Mouse (Mus musculus) limb, embryonic 14.5 days (tissue): ENCODE data around the gene Tacc2. TPM values are rescaled to one million over a fixed set of nuclear protein-coding genes. Genes with fewer than 3 reads are reported as not detected.
A peak's percentile ranks its signal among the peaks of the same experiment; 100 is the strongest.

ENCODE experiments used
- ATAC-seq: fragments of 200-750 bp; cut with Nextera tagmentation; 2 replicates; pipeline ENCODE4 v1.8.0; 2017; ENCODE audit warnings: low read depth, moderate number of reproducible peaks, moderate TSS enrichment; ENCODE audit not compliant: low FRiP score
- DNase-seq: peaks from one replicate; pipeline ENCODE4 v3.0.0-alpha.2; 2015; ENCODE audit warnings: low spot score
- H3K27ac ChIP-seq: fragments of 300-500 bp; sonication (generic); replicated peaks from 2 replicates; pipeline ENCODE4 v1.5.1; 2014; ENCODE audit warnings: low read depth, mild to moderate bottlenecking, low read length, moderate library complexity, mixed read lengths
- H3K27me3 ChIP-seq: fragments of 300-500 bp; sonication (generic); 2 replicates; pipeline ENCODE4 v1.6.1; 2014; ENCODE audit warnings: low read length, mixed read lengths; ENCODE audit not compliant: control insufficient read depth, insufficient read depth
- H3K36me3 ChIP-seq: fragments of 300-500 bp; sonication (generic); 2 replicates; pipeline ENCODE4 v1.6.1; 2014; ENCODE audit warnings: mild to moderate bottlenecking, low read length, moderate library complexity, mixed read lengths; ENCODE audit not compliant: control insufficient read depth, insufficient read depth
- H3K4me1 ChIP-seq: fragments of 300-500 bp; sonication (generic); 2 replicates; pipeline ENCODE4 v1.6.1; 2014; ENCODE audit warnings: antibody characterized with exemption, low read length, mixed read lengths; ENCODE audit not compliant: control insufficient read depth, insufficient read depth
- H3K4me2 ChIP-seq: fragments of 300-500 bp; sonication (generic); replicated peaks from 2 replicates; pipeline ENCODE4 v1.6.1; 2014; ENCODE audit warnings: low read depth, mild to moderate bottlenecking, low read length, moderate library complexity; ENCODE audit not compliant: severe bottlenecking
- H3K4me3 ChIP-seq: fragments of 300-500 bp; sonication (generic); replicated peaks from 2 replicates; pipeline ENCODE4 v1.5.1; 2014; ENCODE audit warnings: low read length
- H3K9ac ChIP-seq: fragments of 300-500 bp; sonication (generic); 2 replicates; pipeline ENCODE4 v1.6.1; 2014; ENCODE audit warnings: mild to moderate bottlenecking, low read depth, low read length, moderate library complexity; ENCODE audit not compliant: severe bottlenecking
- H3K9me3 ChIP-seq: fragments of 300-500 bp; sonication (generic); 2 replicates; pipeline ENCODE4 v1.6.1; 2016; ENCODE audit warnings: low read length; ENCODE audit not compliant: control insufficient read depth
- POLR2A ChIP-seq: fragments of 200-500 bp; IDR thresholded peaks from 2 replicates; pipeline ENCODE4 v1.8.0; 2012; ENCODE audit warnings: inconsistent platforms, mild to moderate bottlenecking, moderate library complexity, borderline replicate concordance; ENCODE audit not compliant: insufficient read depth, insufficient read length; ENCODE audit errors: extremely low read depth
- WGBS: fragments of 180-500 bp; shearing (Covaris S2); extraction: QIAGEN DNeasy Blood & Tissue Kit; methylation state at CpG from one replicate; pipeline ENCODE4 v1.1.7; 2014; 5-methylcytosine and 5-hydroxymethylcytosine counted together
- polyA plus RNA-seq, 2 experiments: library from polyadenylated mRNA; depleted of rRNA in 1 of 2; stranded (reverse) in 1 of 2; unstranded in 1 of 2; fragments of >200 nt; fragmentation: Nextera tagmentation in 1 of 2; extraction: Ambion mirVana in 1 of 2; gene quantifications; 2 replicates each; pipeline versions ENCODE4 v1.2.1 to v1.2.3; 2012 to 2014

Gene Tacc2
- polyA plus RNA-seq, 2 experiments = 38.2 to 49.1 TPM

DNA sequence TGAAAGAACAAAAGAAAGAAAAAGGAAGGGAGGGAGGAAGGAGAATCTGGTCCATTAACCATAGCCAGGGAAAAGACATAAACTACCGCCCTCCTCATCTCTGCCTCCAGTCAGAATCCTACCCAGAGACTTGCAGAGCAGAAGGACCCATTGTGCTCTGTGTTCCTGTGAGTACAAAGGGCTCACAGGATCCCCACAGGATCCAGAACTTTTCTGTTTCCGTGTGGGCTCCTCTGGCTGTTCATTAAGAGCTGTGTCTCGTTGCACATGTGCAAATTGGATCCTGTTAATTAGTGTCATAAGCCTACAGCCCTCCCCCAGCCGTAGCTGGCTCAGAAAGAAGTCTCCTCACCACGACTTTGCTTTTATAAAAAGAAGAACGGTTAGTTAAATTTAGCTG, 155.7 kb downstream of the Tacc2 start:
- H3K4me3 ChIP-seq = no peak overlapping the region
- H3K27me3 ChIP-seq = no peaks in the 10 kb centered on the region
- DNase-seq (no peak), ATAC-seq (no peak)
- no peak overlapping the region for H3K27ac ChIP-seq
- H3K36me3 ChIP-seq = peaks cover 62% of the 10 kb centered on the region
- 49% methylated on average over 6 of the region's 6 CpGs for WGBS
- no peak for TF ChIP-seq POLR2A
- H3K9ac ChIP-seq = no peak overlapping the region
- no peaks in the 10 kb centered on the region for H3K4me1 ChIP-seq
- no peaks in the 10 kb centered on the region for H3K9me3 ChIP-seq
- no peak overlapping the region for H3K4me2 ChIP-seq

DNA sequence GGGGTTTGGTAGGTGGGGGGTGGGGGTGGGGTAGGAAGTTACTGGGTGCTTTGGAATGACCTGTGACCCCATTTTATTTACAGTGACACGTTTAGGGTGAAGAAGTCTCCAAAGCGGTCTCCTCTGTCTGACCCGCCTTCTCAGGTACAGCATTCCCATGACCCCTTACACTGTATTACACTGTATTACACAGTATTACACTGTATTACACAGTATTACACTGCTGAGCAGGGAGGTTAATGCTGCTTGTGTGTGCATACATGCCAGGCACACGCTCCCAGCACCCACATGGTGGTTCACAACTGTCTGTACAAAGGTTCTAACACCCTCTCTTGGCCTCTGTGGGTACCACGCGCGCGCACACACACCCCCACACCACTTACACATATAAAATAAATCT, 156.2 kb downstream of the Tacc2 start:
- ATAC-seq (no peak), DNase-seq (no peak)
- Histone ChIP-seq H3K4me2 (no peak overlapping the region), H3K4me1 (no peaks in the 10 kb centered on the region), H3K9me3 (no peaks in the 10 kb centered on the region), H3K27ac (no peak overlapping the region), H3K27me3 (no peaks in the 10 kb centered on the region), H3K36me3 (peaks cover 63% of the 10 kb centered on the region), H3K9ac (no peak overlapping the region), H3K4me3 (no peak overlapping the region)
- TF ChIP-seq POLR2A = no peak
- 91% methylated on average over 8 of the region's 8 CpGs for WGBS

DNA sequence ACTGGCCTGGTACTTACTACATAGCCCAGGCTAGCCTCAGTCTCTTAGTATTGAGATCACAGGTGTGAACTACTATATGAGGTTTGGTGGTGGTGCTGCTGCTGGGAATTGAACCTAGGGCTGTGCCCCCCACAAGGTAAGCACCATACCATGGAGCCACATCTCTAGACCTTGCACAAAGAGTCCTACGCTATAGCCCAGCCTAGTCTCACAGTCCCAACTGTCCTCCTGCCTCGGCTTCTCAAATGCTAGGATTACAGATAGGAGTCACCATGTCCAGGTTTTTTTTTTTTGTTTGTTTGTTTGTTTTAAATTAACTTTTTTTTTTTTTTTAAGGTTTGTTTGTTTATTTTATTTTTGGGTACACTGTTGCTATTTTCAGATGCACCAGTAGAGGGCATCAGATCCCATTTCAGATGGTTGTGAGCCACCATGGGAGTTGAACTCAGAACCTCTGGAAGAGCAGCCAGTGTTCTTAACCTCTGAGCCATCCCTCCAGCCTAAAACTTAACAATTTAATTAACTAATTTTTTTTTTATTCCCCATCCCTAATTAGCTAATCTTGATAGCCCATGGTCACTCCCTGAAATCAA, 157.1 kb downstream of the Tacc2 start:
- ATAC-seq (no peak), DNase-seq (no peak)
- Histone ChIP-seq H3K36me3 (peaks cover 56% of the 10 kb centered on the region), H3K9me3 (no peaks in the 10 kb centered on the region), H3K27ac (no peak overlapping the region), H3K9ac (no peak overlapping the region), H3K27me3 (no peaks in the 10 kb centered on the region), H3K4me3 (no peak overlapping the region), H3K4me1 (no peaks in the 10 kb centered on the region), H3K4me2 (no peak overlapping the region)
- 85% methylated on average over 2 of the region's 2 CpGs for WGBS
- no peak for TF ChIP-seq POLR2A

DNA sequence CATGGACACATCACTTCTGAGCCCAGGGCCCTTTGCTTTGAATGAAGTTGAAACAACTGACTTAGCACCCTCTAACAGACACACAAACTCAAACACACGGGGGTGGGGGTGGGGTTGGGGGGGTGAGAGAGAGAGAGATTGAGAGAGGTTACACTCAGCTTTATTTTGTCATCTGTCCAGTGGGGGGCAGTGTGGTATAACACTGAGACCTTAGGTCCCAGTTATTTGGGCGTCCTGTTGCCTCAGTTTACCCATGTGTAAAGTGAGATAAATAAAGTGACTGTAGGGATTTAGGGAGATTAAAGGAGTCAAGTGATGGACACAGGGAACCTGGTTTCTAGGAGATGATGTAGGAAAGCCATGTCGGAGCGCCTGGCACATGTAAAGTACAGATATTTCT, 163.9 kb downstream of the Tacc2 start:
- no peak for TF ChIP-seq POLR2A
- 80% methylated on average over 4 of the region's 4 CpGs for WGBS
- no peak for DNase-seq

DNA sequence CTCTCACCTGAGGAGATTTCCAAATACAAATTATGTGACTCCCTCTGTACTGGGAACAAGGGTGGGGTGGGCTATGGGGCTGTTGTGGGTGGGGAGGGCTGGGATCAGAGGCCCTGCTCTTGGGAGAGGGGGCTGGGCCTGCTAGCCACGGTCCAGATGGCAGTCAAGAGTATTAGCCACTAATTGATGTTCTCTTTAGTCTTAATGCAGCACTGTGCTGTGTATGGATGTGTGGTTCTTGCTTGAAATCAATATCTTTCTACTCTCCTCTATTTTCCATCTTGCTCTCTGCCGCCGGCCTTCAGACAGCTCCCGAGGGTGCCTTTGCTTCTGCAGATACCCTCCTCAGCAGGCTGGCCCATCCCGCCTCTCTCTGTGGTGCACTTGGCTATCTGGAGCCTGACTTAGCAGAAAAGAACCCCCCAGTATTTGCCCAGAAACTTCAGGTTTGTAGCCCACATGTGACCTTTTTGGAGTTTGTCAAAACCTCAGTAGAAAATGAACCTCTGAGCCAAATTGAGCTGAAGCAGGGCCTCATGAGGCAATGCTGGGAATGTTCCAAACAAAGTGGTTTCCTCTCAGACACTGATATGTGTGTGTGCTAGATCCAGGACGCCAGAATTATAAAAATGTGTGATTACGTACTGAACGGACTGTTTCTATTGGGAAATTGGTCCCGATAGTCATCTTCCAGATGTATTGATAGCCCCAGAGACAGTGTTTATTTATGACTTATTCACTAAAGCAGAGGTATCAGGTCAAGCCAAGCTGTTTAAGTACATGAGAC, 166.2 kb downstream of the Tacc2 start:
- peaks cover 90% of the 10 kb centered on the region for H3K36me3 ChIP-seq

More for the DNA sequence above, 163.9 kb downstream of the Tacc2 start:
- Histone ChIP-seq H3K27ac (no peak overlapping the region), H3K36me3 (peaks cover 90% of the 10 kb centered on the region), H3K4me2 (no peak overlapping the region), H3K27me3 (no peaks in the 10 kb centered on the region), H3K4me3 (no peak overlapping the region), H3K9me3 (no peaks in the 10 kb centered on the region), H3K9ac (no peak overlapping the region), H3K4me1 (0 out of 2 replicates have a peak, but pooled peaks cover 6% of the 10 kb centered on the region)
- ATAC-seq = no peak

More for the DNA sequence above, 166.2 kb downstream of the Tacc2 start:
- H3K4me3 ChIP-seq = no peak overlapping the region
- H3K27ac ChIP-seq = 0 out of 2 replicates have a peak overlapping the region, but pooled peaks have one; percentile 43
- no peak overlapping the region for H3K9ac ChIP-seq
- no peak overlapping the region for H3K4me2 ChIP-seq
- no peaks in the 10 kb centered on the region for H3K9me3 ChIP-seq
- no peaks in the 10 kb centered on the region for H3K27me3 ChIP-seq
- DNase-seq (peak; percentile 55), ATAC-seq (peak; percentile 51)
- TF ChIP-seq POLR2A = no peak
- 0 out of 2 replicates have a peak, but pooled peaks cover 6% of the 10 kb centered on the region for H3K4me1 ChIP-seq
- 73% methylated on average over 9 of the region's 9 CpGs for WGBS
